Mouse (Mus musculus) heart, embryonic 12.5 days (tissue): ENCODE results near the gene BC048507. TPM values are rescaled to one million over a fixed set of nuclear protein-coding genes. Genes with fewer than 3 reads are reported as not detected.
A peak's percentile ranks its signal among the peaks of the same experiment; 100 is the strongest.
"Not testable (repeated sequence)": the region's sequence is repeated elsewhere in the genome, so short reads cannot be mapped to it uniquely, and the experiment has no call there.

Experiments used
- ATAC-seq: fragments of 200-750 bp; cut with Nextera tagmentation; 2 replicates; pipeline ENCODE4 v1.8.0; 2017; ENCODE audit warnings: moderate TSS enrichment, moderate library complexity; ENCODE audit not compliant: insufficient number of reproducible peaks, low FRiP score
- H3K27ac ChIP-seq: fragments of 300-500 bp; sonication (generic); 2 replicates; pipeline ENCODE4 v1.5.1; 2016; ENCODE audit warnings: mild to moderate bottlenecking, moderate library complexity; ENCODE audit not compliant: poor library complexity, severe bottlenecking
- H3K27me3 ChIP-seq: fragments of 300-500 bp; sonication (generic); replicated peaks from 2 replicates; pipeline ENCODE4 v1.6.1; 2016; ENCODE audit warnings: mild to moderate bottlenecking, moderate library complexity
- H3K36me3 ChIP-seq: fragments of 300-500 bp; sonication (generic); 2 replicates; pipeline ENCODE4 v1.6.1; 2016; ENCODE audit warnings: mild to moderate bottlenecking, moderate library complexity
- H3K4me1 ChIP-seq: fragments of 300-500 bp; sonication (generic); replicated peaks from 2 replicates; pipeline ENCODE4 v1.6.1; 2016; ENCODE audit warnings: mild to moderate bottlenecking
- H3K4me2 ChIP-seq: fragments of 300-500 bp; sonication (generic); 2 replicates; pipeline ENCODE4 v1.6.1; 2016; ENCODE audit warnings: mild to moderate bottlenecking, moderate library complexity
- H3K4me3 ChIP-seq: fragments of 300-500 bp; sonication (generic); 2 replicates; pipeline ENCODE4 v1.5.1; 2016; ENCODE audit warnings: mild to moderate bottlenecking
- H3K9ac ChIP-seq: fragments of 300-500 bp; sonication (generic); 2 replicates; pipeline ENCODE4 v1.6.1; 2016; ENCODE audit warnings: mild to moderate bottlenecking, moderate library complexity
- H3K9me3 ChIP-seq: fragments of 300-500 bp; sonication (generic); replicated peaks from 2 replicates; pipeline ENCODE4 v1.6.1; 2016; ENCODE audit warnings: mild to moderate bottlenecking, moderate library complexity
- WGBS: fragments of 180-500 bp; shearing (Covaris S2); methylation state at CpG from one replicate; pipeline ENCODE4 v1.1.7; 2016; 5-methylcytosine and 5-hydroxymethylcytosine counted together
- polyA plus RNA-seq: library from polyadenylated mRNA; unstranded; fragments of >200 nt; fragmentation: Nextera tagmentation; extraction: Ambion mirVana; gene quantifications from 2 replicates; pipeline ENCODE4 v1.2.1, GENCODE M21; 2016

BC048507 gene
- polyA plus RNA-seq, 1 experiment from 2014 or later: not detected

GRCm38 (mm10) chr13:67857317-67857716, 5.8 kb upstream of the BC048507 start:
- H3K9me3 ChIP-seq: no peaks in the 10 kb centered on the region
- no peak overlapping the region for H3K27ac ChIP-seq
- no peak overlapping the region for H3K4me3 ChIP-seq
- H3K9ac ChIP-seq: no peak overlapping the region
- no peak for ATAC-seq
- 25% methylated on average over 1 of the region's 1 CpGs for WGBS
- no peaks in the 10 kb centered on the region for H3K27me3 ChIP-seq
- no peak overlapping the region for H3K4me2 ChIP-seq
- H3K36me3 ChIP-seq: no peaks in the 10 kb centered on the region
- no peaks in the 10 kb centered on the region for H3K4me1 ChIP-seq

GRCm38 (mm10) chr13:67862508-67862907, 618 bp upstream of the BC048507 start:
- 79% methylated on average over 9 of the region's 9 CpGs for WGBS
- Histone ChIP-seq H3K27me3 (no peaks in the 10 kb centered on the region), H3K36me3 (no peaks in the 10 kb centered on the region), H3K9ac (no peak overlapping the region), H3K4me2 (no peak overlapping the region), H3K4me1 (no peaks in the 10 kb centered on the region), H3K4me3 (no peak overlapping the region), H3K9me3 (no peaks in the 10 kb centered on the region), H3K27ac (no peak overlapping the region)
- ATAC-seq: no peak

DNA sequence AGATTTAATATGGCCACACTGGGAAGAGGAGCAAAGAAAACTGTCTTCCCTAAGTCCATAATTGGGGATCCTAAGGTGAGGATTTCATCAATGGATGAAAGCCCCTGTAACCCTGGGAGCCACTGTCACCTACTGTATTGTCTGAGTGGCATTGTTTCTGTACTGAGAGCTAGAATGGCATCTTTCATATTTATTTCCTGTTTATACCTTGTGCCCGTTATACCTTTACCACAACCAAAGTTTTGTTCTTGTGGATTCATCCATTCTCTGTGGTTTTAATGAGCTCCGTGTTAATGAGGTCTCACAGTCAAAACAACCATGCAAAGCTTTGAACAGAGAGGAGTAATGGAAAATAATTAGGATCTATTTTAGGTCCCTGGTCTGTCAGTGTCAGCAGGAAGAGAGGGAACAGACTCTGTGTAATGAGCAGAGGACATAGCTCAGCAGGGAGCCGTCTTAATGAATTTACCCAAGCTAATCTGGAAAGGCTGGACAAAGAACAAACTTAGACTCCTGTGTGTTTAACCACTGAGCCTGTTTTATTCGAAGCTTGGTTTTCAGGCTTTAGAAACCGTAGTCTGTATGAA, 1.7 kb downstream of the BC048507 start:
- Histone ChIP-seq H3K9me3 (no peaks in the 10 kb centered on the region), H3K4me1 (no peaks in the 10 kb centered on the region), H3K27ac (no peak overlapping the region), H3K9ac (no peak overlapping the region), H3K36me3 (no peaks in the 10 kb centered on the region), H3K4me2 (no peak overlapping the region), H3K27me3 (no peaks in the 10 kb centered on the region), H3K4me3 (no peak overlapping the region)
- WGBS: 58% methylated on average over 5 of the region's 5 CpGs
- no peak for ATAC-seq

DNA sequence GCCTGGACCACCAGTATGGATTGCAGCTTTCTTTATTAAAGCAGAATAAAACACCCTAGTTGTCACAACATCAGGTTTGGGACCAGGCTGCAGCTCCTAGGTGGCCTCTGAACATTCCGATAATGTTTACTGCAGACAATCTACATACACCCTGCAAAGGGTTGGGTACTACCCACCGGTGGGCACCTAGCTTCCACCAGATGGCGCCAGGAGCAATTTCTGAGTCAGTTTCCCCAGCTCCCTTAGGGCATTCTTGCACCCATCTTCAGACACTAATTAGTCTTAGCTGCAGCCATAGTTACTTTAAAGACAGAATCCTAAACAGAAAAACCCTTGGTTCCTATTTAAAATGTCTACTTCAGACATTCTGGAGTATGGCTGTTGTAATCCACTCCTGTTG, 4.8 kb downstream of the BC048507 start:
- Histone ChIP-seq H3K9ac (no peak overlapping the region), H3K27me3 (no peaks in the 10 kb centered on the region), H3K4me3 (no peak overlapping the region), H3K4me1 (no peaks in the 10 kb centered on the region), H3K27ac (no peak overlapping the region), H3K36me3 (no peaks in the 10 kb centered on the region), H3K4me2 (no peak overlapping the region), H3K9me3 (no peaks in the 10 kb centered on the region)
- ATAC-seq: no peak
- 26% methylated on average over 3 of the region's 3 CpGs for WGBS

GRCm38 (mm10) chr13:67876049-67876698, 13.0 kb downstream of the BC048507 start:
- ATAC-seq: 0 out of 2 replicates have a peak, but pooled peaks have one; percentile 33
- not testable (repeated sequence) for H3K36me3 ChIP-seq, H3K9ac ChIP-seq, H3K4me3 ChIP-seq, H3K27me3 ChIP-seq, H3K9me3 ChIP-seq, H3K4me1 ChIP-seq
- WGBS: 25% methylated on average over 9 of the region's 12 CpGs
- peak overlapping the region; percentile 47; the same call in 1 of the 2 replicates for H3K4me2 ChIP-seq
- H3K27ac ChIP-seq: 0 out of 2 replicates have a peak overlapping the region, but pooled peaks have one; percentile 11

DNA sequence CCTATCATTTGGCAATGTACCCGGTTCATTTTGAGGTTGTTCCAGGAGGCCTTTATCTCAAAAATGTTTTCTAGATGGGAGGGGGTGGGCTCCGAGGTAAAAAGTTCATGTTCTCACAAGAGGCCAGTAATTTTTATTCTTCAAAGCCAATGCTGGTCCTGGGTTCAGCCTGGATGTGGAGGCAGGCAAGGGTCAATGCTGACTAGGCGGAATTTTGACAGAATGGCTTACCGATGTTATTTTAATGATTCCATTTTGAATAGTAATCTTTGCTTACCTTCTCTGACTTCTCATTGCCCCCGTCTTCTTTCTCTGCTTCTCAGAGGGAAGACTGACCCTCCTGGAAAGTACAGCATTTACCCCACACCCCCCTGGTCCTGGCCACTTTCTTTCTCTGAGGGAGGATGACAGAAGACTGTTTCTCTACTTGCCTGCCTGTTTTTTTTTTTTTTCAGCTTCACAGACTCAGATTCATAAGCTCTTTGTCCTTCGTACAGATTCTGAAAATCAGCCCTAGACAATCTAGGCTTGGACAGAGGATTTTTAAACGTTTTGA, 13.7 kb downstream of the BC048507 start:
- Histone ChIP-seq H3K4me2 (no peak overlapping the region), H3K27me3 (no peaks in the 10 kb centered on the region), H3K9ac (no peak overlapping the region), H3K4me3 (no peak overlapping the region), H3K27ac (no peak overlapping the region; the same call in 1 of the 2 replicates), H3K4me1 (no peaks in the 10 kb centered on the region), H3K9me3 (0 out of 2 replicates have a peak, but pooled peaks cover 2% of the 10 kb centered on the region), H3K36me3 (no peaks in the 10 kb centered on the region)
- peak; percentile 15; the same call in 1 of the 2 replicates for ATAC-seq
- 47% methylated on average over 7 of the region's 7 CpGs for WGBS

- Histone ChIP-seq H3K27ac (no peak overlapping the region), H3K4me2 (no peak overlapping the region), H3K9ac (no peak overlapping the region), H3K9me3 (peaks cover 15% of the 10 kb centered on the region), H3K4me1 (no peaks in the 10 kb centered on the region), H3K4me3 (no peak overlapping the region), H3K27me3 (no peaks in the 10 kb centered on the region), H3K36me3 (no peaks in the 10 kb centered on the region)
- ATAC-seq: no peak
- 82% methylated on average over 8 of the region's 8 CpGs for WGBS
Observed at GRCm38 (mm10) chr13:67883966-67884365, 20.8 kb downstream of the BC048507 start.

DNA sequence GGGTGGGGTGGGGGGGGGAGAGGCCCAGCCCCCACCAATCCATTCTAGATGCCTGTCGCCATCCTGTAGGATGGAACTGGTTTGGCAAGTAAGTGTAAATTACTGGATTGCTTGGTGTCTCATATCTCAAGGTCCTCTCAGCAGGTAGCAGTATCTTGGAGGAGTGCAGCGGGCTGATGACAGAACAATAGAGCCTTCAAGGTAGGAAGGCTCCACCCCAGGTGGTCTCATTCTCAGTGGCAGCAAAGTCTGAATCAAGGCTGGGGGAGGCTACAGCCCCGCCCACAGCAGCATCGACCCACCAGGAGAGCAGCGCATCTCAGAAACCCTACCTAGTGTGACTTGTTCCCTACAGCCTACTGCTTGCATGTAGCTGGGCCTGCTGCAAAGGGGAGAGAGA, 46.6 kb downstream of the BC048507 start:
- H3K27me3 ChIP-seq: no peaks in the 10 kb centered on the region
- no peak overlapping the region for H3K4me2 ChIP-seq
- 28% methylated on average over 5 of the region's 5 CpGs for WGBS
- ATAC-seq: no peak
- no peaks in the 10 kb centered on the region for H3K4me1 ChIP-seq
- H3K36me3 ChIP-seq: no peaks in the 10 kb centered on the region
- H3K4me3 ChIP-seq: no peak overlapping the region
- peaks cover 34% of the 10 kb centered on the region for H3K9me3 ChIP-seq
- H3K9ac ChIP-seq: no peak overlapping the region
- no peak overlapping the region for H3K27ac ChIP-seq

Other genes starting within 250 kb of the BC048507 start
- gene Gm49345, start 225.6 kb upstream of the BC048507 start, polyA plus RNA-seq: not detected in 2 replicates
- 1.7 and 2.3 TPM in 2 replicates for gene Zfp729a, start 225.5 kb upstream of the BC048507 start, polyA plus RNA-seq
- 7.5 and 7.8 TPM in 2 replicates for gene Zfp738, start 176.3 kb upstream of the BC048507 start, polyA plus RNA-seq
- gene Zfp65, start 134.2 kb upstream of the BC048507 start, polyA plus RNA-seq: 4.2 and 5.0 TPM in 2 replicates
- 2.6 and 3.3 TPM in 2 replicates for gene Zfp85, start 108.1 kb upstream of the BC048507 start, polyA plus RNA-seq
- gene Zfp493, start 83.6 kb upstream of the BC048507 start, polyA plus RNA-seq: 1.7 and 2.5 TPM in 2 replicates
- gene Zfp273, start 49.6 kb upstream of the BC048507 start, polyA plus RNA-seq: 3.6 and 4.3 TPM in 2 replicates
- 0.64 and 1.5 TPM in 2 replicates for gene Gm10037, start 32.2 kb upstream of the BC048507 start, polyA plus RNA-seq